Mouse (Mus musculus) 3134 (cell line): ENCODE results near the gene Ngly1.
"Not testable (repeated sequence)": the region's sequence is repeated elsewhere in the genome, so short reads cannot be mapped to it uniquely, and the experiment has no call there.

Experiments
- DNase-seq: peaks from one replicate; pipeline ENCODE4 v3.0.0-alpha.2; 2011; ENCODE audit warnings: low spot score; ENCODE audit not compliant: insufficient read length; ENCODE audit errors: extremely low read depth

Ngly1 gene

DNA sequence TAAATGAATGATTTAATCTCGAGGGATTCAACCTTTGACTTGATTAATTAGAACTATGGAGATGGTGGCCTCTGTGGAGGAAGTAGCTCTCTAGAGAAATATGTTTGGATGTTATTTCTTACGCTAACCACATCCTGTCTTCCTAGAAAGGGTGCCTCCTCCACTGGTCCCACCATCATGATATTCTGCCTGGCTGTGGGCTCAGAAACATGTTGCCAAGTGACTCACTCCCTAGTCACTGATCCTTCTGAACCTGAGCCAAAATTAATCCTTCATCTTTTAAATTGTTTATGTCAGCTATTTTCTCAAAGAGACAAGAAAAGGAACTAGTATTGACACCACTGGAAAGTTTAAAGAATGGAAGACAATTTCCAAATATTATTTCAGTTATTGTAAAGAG, 7.1 kb downstream of the Ngly1 start:
- DNase-seq: peak; percentile 44

DNA sequence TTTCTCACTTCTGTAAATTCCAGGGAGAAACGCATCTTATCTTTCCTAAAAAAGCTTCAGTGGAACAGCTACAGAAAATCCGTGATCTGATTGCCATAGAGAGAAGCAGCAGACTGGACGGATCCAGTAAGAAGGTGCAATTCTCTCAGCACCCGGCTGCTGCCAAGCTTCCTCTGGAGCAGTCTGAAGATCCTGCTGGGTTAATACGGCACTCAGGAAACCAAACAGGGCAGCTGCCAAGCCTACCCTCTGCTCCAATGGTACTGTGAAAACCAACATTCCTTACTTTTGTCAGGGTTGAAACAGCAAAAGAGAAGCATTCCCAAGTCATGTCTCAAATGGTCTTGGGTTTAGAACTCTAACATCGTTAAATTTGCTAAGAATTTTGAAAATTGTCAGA, 11.5 kb downstream of the Ngly1 start:
- no peak for DNase-seq

DNA sequence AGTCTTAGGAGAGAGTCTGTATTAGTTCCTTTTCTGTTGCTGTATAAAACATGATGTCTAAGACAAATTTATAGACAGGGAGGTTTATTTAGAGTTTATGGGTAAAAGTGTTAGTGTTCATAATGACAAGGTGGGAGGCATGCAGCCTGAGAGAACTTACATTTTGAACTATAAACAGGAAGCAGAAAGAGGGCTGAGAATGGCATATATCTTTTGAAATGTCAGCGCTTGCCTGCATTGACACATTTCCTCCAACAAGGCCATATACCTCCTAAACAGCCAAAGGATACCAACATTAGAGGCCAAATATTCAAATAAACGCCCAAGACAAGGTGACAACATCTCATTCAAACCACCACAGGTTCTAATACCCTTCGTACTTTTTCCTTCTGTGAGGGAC, 12.8 kb downstream of the Ngly1 start:
- no peak for DNase-seq

DNA sequence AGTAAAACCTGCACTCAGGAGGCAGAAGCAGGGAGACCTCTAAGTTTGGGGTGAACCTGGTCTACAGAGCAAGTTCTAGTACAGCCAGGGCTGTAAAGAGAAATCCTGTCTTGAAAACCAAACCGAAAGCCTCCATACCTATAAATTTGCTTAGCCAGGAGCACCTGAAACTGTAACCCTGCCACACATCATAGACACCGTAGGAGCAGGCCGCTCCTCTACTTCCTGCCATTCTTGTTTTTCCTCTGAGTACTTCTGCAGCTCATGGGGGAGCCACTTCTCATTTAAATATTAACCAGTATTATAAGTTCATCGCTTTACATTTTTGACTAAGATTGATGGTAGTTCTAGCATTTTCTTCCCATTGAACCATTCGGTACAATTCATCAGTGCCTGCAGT, 17.9 kb downstream of the Ngly1 start:
- no peak for DNase-seq

DNA sequence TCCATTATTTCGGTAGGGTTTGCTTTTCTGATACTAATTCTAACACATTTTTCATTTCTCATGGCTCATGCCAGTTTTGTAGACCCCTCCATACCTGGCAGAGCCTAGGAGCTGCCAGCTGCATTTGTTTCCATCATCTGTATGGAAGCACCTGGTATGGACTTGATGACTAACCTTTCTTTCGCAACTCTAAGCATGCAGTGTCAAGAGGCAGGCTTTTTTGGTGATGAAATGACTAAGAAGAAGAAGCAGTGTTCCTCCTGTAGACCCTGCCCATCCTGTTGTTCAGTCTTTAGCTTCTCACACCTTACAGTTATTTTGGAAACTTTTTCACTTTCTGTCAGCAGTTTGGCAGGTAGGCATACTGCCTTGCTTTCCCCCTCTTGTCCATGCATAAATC, 20.7 kb downstream of the Ngly1 start:
- DNase-seq: no peak

DNA sequence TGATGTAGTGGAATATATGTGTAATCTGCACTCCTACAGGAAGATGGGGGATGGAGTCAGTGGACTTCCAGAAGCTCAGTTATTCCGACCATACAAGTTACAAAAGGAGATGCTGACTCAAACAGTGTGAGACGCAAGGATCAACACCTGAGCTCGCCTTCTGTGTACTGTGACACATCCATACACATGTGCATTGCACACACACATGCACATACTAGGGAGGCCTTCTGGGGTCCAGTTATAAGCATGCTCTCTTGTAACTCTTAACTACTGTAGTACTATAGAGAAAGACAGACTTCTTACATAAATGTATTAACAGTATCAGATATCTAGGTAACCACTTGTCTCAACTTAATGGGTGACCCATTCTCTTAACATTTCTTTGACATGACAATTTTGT, 24.6 kb downstream of the Ngly1 start:
- no peak for DNase-seq

DNA sequence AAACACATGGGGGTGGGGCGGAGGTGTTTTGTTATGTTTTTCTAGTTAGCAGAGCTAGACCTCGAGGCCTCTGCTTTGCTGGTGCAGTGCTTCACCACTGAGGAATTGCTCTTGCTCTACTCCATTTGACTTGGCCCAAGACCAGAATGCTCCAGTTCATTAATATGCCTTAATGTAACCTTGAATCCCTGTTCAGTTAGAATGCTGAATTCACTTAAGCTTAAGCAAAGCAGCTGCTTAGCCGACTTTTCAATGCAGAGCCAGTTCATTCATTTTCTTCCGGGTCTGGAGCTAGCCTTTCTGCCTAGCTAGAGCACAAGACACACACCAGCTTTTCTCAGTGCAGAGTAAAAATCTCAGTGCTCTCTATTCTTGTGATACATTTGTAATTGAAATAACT, 30.1 kb downstream of the Ngly1 start:
- no peak for DNase-seq

DNA sequence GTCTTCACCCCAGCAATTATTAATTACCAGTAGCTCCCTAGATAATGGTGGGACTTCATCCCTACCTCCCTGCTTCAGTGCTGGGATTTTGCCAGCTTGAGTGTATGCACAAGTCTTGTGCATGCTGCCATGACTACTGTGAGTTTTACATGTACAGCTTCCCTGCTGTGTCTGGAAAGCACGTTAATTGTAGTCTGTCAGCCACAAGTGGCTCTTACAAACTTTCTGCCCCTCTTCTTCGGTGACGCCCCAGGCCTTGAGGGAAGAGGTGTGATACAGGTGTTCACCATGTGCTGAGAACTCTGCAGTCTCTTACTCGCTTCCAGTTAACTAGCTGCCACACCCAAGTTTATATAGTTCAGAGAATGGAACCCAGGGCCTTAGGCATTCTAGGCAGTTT, 34.9 kb downstream of the Ngly1 start:
- DNase-seq: no peak

DNA sequence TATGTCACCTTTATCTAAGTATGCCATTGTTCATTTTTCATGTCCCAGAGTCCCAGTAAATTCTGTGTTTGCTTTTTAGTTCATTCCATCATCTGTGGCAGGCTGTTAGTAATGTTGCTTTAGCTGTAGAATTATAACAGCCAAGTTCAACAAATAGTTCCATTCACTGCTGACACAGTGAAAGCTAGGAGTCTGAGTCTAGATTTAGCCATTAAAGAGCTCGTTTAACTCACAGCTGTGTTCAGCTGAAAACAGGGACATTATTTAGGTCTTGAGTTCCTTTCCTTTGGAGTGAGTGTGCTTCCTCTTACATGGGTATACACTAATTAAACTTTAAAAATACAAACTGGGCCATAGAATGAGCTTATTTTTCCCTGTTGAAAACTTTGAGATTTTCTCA, 43.3 kb downstream of the Ngly1 start:
- no peak for DNase-seq

DNA sequence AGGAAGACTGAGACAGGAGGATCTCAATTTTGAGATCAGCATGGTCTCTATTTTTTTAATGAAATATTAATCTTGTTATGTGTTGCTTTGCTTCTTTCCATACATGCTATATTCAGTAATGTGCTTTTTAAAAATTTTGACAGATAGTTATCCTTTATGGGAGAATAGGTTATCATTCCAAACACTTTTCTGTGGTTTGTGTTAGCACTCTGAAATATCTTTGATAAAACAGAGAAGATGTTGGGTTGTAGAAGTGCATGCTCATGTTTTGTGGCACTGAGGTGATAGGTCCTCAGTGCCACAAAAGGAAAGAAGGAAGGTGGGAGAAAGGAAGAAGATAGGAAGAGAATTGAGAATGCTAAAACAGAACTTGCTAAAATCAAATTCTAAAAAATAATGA, 43.9 kb downstream of the Ngly1 start:
- DNase-seq: no peak

DNA sequence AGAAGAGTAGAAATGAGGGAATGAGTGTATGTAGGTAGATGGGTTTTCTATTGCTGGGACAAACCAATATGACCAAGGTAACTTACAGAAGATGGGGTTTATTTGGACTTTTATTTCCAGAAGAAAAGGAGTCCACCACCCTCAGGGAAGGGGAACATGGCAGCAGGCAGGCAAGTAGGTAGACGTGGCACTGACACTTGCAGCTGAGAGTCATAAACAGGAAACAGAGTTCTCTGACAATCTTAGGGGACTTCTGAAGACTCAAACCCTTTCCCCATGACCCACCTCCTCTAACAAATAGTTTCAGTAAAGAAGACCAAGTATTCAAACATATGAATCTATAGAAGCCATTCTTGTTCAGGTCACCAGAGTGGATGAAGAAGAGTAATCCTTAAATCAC, 44.8 kb downstream of the Ngly1 start:
- DNase-seq: no peak

DNA sequence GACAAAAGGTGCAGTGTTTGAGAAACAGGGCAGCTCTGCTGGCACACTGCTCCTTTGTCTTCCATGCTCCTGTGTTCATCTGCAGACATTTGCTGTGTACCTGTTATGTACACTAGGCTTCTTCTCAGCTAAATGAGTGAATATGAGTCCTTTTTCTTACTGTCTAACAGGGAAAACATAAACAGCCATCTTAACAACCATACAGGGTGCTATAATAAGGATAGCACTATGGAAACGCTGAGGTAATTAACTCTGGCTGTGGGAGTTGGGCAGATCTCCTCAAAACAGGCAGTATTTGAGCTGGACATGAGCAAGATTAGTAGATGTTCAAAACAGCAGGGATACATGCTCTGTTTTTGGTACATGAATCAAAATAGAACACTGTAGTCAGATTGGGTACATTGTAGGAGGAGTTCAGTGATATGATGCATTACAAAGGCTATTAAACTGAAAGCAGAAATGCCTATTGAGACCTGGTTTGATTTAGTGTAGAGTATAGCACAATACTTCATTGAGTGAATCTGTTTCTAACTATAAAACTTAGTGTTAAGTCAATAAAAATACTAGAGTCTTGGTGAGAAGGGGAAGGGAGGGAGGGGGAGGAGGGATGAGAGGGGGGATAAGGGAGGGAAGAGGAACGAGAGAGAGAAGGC, 47.9 kb downstream of the Ngly1 start:
- no peak for DNase-seq

DNA sequence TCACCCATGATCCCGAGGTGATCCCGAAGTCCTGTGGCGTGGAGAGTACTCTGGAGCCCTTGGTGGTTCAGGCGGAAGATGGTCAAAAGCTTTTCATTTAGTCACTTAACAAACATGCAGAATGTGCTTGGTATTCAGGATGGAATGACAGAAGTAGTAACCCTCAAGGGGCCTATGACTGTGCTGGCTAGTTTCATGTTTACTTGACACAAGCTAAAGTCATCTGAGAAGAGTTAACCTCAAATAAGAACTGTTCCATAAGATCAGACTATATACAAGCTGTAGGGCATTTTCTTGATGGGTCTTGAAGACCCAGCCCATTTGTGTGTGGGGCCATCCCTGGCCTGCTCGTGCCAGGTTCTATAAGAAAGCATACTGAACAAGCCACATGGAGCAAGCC, 52.7 kb downstream of the Ngly1 start:
- no peak for DNase-seq

DNA sequence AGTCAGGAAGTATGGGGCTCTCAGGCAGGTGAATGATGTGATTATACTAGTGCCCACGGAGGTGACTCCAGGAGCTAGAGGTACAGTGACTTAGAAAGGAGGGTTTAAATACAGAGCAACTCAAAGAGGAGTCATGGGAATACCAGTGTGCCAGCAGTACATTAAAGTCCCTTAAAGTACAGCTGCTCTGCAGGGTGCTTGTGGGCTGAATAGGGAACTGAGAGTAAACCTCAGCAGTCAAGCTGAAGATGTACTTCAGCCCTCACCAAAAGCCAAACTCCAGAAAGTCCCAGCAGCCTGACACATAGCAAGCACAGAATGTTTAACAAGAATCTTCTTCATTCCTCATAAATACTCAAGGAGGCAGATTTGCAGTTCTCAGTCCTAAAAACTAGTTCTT, 53.6 kb downstream of the Ngly1 start:
- no peak for DNase-seq

DNA sequence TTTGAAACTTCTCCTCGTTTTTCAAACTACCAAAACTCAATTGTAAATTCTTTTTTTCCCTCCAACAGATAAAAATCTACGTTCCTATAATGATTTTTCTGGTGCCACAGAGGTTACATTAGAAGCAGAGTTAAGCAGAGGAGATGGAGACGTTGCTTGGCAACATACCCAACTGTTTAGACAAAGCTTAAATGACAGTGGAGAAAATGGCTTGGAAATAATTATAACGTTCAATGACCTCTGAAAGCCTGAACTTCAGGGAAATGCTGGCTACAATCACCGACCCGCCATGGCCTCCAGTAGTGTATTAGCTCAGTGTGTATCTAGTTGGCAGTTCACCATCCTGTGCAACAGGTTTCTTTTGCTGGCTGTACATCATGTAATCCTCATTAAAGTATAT, 61.7 kb downstream of the Ngly1 start:
- no peak for DNase-seq

DNA sequence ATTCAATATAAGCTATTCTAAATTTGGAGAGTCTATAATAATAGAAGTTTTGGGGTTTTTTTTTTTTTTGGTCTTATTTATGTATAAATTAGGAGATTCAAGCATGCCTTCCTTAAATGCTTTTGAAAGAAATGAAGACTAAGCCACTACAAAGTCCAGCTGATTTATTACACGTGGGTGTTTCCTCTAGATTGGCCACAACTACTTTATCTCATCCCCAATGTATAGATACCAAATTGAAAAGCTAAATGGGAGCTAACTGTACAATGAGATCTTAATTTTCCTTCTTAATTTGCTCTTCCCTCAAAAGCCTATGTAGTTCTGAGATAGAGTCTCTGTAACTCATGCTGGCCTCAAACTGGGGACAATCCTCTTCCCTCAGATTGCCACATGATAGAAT, 63.5 kb downstream of the Ngly1 start:
- no peak for DNase-seq

DNA sequence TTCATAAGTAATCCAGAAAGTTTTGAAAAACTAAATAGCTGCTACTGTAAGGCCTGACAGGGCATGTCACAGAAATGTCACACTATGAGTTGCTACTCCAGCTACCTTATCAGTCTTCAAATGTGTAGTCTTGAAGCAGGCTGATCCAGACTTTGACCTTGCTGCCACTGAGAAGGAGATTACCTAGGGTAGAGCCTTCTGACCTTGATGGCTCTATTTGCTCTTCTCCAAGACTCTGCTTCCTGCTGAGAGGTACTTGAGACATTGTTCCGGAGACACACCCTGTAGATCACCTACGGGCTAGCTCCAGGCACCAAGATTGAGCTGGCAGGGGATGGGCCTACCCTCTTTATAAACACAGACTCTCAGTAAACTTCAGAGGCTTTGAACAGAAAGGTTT, 64.0 kb downstream of the Ngly1 start:
- not testable (repeated sequence) for DNase-seq

DNA sequence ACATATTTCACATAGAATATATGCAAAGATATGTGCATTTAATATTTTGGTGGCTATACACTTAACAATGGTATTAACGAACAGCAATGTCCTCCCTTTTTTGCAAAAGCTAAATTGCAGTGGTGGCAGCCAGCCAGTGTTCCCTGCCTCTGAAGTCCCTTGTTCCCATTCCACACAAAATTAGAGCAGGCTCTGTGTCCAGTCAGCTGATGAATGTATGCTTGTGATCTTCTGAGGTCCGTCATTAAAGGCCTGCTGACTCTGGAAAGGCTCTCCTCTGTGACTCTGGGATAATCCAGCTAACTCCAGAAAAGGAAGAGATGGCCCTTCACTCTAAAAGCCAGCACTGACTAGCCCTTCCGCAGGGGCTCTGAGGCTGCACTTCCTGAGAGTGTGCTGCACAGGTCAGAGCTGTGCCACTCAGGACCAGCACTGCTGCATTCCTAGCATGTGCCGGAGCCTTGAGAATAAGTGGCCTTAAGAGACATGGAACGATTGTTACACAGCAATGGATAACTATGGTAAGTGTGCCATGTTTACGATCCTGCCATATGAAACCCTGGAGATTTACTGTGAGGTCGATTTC, 64.9 kb downstream of the Ngly1 start:
- DNase-seq: no peak

DNA sequence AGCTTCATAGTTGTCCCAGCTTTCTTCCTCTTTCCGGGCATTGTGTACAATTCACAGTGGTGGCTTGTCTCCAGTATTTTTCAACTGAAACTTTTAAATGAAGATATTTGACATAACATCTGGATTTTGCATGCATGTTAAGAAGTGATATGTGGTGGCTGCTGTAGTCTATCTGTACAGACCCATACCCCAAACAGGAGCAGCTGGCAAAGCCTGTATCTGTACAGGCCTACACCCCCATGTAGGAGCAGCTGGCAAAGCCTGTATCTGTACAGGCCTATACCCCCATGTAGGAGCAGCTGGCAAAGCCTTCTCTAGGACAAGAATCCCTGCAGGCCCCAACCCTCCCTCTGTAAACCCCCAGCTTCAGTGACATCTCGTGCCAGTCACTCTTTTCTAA, 65.8 kb downstream of the Ngly1 start:
- DNase-seq: no peak

DNA sequence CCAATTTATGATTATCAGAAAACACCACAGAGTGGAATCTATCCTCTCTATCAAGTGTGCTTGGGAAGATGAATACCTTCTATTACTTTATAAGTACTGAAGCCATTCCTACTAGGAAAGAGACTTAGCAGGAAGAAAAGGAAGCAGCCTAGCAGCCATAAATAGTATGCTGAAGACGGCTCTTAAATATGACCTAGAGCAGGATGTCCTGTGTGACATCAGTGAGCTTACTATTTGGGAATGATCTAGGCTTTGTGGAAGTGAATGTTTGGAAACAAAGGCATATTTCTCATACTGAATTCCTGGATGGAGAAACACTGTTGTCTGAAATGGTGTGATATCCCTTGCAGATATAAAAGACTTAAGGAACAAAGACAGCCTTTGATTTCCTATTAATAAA, 67.6 kb downstream of the Ngly1 start:
- DNase-seq: no peak

DNA sequence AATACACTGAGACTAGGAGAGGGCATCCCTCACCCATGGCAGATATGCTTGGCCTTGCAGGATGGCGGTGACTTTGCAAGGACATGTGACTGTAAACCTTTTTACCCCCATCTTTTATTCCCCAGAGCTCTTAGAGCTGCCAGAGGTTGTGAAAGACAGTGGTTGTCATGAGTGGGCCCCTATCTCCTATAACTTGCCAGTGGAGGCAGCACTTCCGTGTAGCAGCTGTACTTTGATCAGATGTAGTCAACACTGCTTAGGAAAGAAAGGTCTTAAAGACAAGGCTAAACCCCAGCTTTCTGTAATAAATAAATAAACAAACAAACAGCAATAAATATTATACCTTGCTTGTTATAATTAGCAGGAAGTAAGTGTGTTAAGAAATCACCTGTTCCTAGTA, 70.7 kb downstream of the Ngly1 start:
- DNase-seq: no peak

DNA sequence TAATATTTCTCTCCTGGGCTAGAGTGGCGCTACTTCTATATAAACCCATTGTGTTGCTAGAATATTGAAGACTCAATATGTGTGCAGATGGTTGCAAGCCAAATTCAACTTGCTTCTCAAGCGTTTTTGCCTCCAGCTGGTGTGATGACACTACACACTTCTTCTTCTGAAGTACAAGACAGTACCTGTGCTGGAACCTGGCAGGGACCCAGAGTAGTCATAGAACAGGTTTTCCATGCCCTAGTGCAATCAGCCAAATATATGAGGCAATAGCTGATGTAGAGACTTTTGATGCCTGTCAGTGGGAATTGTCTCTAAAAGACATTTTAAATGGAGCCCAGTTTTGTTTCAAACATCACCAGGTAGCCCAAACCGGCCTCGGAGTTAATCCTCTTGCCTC, 75.3 kb downstream of the Ngly1 start:
- DNase-seq: no peak

DNA sequence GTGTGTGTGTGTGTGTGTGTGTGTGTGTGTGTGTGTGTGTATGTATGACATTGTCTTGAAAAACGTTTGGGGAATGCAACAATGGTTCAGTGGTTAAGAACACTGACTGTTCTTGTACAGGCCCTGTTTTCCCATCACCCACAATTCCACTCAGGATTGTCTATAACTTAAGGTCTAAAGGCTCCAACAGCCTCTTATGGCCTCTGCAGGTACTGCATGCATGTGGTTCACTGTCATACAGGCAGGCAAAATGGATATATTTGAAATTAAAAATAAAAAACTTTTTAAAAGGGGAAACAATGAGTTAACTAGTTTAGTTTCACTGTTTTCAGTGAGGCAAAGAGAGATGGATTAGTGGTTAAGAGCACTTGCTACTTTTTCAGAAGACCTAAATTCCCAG, 76.1 kb downstream of the Ngly1 start:
- DNase-seq: no peak
